Mouse (Mus musculus): Measurements from ENCODE around the gene Cyp2d11. TPM values are rescaled to one million over a fixed set of nuclear protein-coding genes. Genes with fewer than 3 reads are reported as not detected.
"Not testable (repeated sequence)": the region's sequence is repeated elsewhere in the genome, so short reads cannot be mapped to it uniquely, and the experiment has no call there.

Gene Cyp2d11
- not detected in 2 replicates for polyA plus RNA-seq (2012; ENCODE audit: insufficient read depth, insufficient read length, low replicate concordance, missing spikeins)

- not testable (repeated sequence) for H3K4me1 ChIP-seq (ENCODE audit: control insufficient read depth, insufficient read depth, low read length); H3K27ac ChIP-seq (ENCODE audit: insufficient read depth, low read depth, low read length); H3K4me3 ChIP-seq (ENCODE audit: insufficient read depth, low read depth, low read length)
- 83% methylated on average over 2 of the region's 2 CpGs for WGBS
These were observed at the start of gene Cyp2d11 for GRCm38 (mm10) chr15:82393922-82394321. Gene Cyp2d11, minus strand, starts transcription at chr15:82394022.

DNA sequence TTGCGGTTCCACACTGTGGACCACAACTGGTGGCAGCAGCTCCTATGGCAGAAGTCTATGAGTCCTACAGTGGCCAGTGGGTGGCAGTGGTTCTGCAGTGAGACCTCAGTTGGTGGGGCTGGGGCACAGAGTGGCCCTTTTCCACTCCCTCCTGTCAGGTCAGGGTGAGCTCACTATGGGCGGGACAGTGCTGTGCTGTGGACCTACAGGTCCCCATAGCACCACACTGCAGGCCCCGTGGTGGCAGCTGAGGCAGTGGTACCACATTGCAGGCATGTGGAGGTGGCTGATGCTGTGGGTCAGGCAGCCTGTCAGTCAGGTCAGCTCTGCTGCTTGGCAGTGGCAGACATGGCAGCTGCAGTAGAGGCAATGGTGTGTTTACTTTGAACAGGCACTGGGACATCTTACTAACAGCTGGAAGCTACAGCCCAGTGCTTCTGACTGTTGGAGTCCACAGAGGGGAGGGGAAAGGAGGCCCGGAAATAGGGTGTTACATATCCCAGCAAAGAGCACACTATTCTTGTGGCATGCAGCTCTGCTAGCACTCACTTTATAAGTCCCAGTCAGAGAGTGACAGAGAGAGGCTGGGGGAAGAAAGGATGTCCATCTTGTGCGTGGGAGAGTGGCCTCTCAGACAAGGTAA is 44.3 kb upstream of the Cyp2d11 start:
- 78% methylated on average over 5 of the region's 5 CpGs for WGBS
- TF ChIP-seq POLR2A (IDR thresholded peaks at IDR 0.05; ENCODE audit: insufficient read depth, low read depth, low read length): no peak
- TF ChIP-seq CTCF (IDR thresholded peaks at IDR 0.05; ENCODE audit: insufficient read depth, low read depth, low read length): no peak
- no peak overlapping the region for H3K4me3 ChIP-seq (ENCODE audit: insufficient read depth, low read depth, low read length)
- no peaks in the 10 kb centered on the region for H3K4me1 ChIP-seq (ENCODE audit: control insufficient read depth, insufficient read depth, low read length)
- no peak overlapping the region for H3K27ac ChIP-seq (ENCODE audit: insufficient read depth, low read depth, low read length)

DNA sequence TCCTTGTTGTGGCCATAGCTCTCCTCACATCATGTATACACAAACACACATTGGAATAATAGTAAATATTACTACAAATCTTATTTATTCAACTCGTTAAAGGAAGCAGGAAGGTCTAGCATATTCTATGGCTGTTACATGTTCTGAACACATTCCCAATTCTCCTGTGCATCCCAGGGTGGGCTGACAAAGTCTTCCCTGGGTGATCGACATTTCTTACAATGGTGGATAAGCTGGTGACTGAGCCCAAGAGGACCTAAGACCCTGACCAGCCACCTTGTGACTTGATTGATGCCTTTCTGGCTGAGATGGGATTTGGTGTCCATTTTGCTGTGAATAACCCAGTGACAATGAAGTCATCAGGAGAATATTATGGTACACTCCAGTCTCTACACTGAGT is 41.8 kb upstream of the Cyp2d11 start:
- no peak for TF ChIP-seq POLR2A (IDR thresholded peaks at IDR 0.05; ENCODE audit: insufficient read depth, low read depth, low read length)
- no peak for TF ChIP-seq CTCF (IDR thresholded peaks at IDR 0.05; ENCODE audit: insufficient read depth, low read depth, low read length)
- H3K4me3 ChIP-seq (ENCODE audit: insufficient read depth, low read depth, low read length): no peak overlapping the region
- 91% methylated on average over 2 of the region's 2 CpGs for WGBS
- H3K27ac ChIP-seq (ENCODE audit: insufficient read depth, low read depth, low read length): no peak overlapping the region
- H3K4me1 ChIP-seq (ENCODE audit: control insufficient read depth, insufficient read depth, low read length): no peaks in the 10 kb centered on the region

- no peak overlapping the region for H3K4me3 ChIP-seq (ENCODE audit: insufficient read depth, low read depth, low read length)
- 76% methylated on average over 3 of the region's 3 CpGs for WGBS
- H3K27ac ChIP-seq (ENCODE audit: insufficient read depth, low read depth, low read length): no peak overlapping the region
- no peaks in the 10 kb centered on the region for H3K4me1 ChIP-seq (ENCODE audit: control insufficient read depth, insufficient read depth, low read length)
- no peak for TF ChIP-seq CTCF (IDR thresholded peaks at IDR 0.05; ENCODE audit: insufficient read depth, low read depth, low read length)
- TF ChIP-seq POLR2A (IDR thresholded peaks at IDR 0.05; ENCODE audit: insufficient read depth, low read depth, low read length): no peak
These were observed 41.2 kb upstream of the Cyp2d11 start for GRCm38 (mm10) chr15:82435011-82435410.

GRCm38 (mm10) chr15:82434541-82434940 is 40.7 kb upstream of the Cyp2d11 start:
- WGBS: 90% methylated on average over 3 of the region's 3 CpGs
- Histone ChIP-seq H3K4me3 (ENCODE audit: insufficient read depth, low read depth, low read length) (no peak overlapping the region), H3K4me1 (ENCODE audit: control insufficient read depth, insufficient read depth, low read length) (no peaks in the 10 kb centered on the region), H3K27ac (ENCODE audit: insufficient read depth, low read depth, low read length) (no peak overlapping the region)
- TF ChIP-seq CTCF (IDR thresholded peaks at IDR 0.05; ENCODE audit: insufficient read depth, low read depth, low read length): no peak
- no peak for TF ChIP-seq POLR2A (IDR thresholded peaks at IDR 0.05; ENCODE audit: insufficient read depth, low read depth, low read length)

DNA sequence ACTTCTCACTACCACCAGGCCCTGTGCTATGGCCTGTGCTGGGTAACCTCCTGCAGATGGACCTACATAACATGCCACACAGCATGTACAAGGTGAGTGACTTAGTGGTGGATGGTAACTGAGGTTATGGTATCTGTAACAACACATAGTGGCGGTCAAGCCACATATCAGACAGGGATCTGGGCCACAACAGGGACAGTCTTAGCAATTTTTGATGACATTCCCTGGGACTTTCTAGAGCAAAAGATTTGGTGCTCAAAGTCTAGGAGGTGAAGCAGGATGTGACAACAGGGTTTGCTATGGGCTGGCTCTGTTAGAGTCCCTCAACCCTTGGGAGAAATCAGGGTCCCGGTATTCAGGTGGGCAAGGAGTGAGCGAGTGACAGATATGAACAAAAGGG is 39.8 kb upstream of the Cyp2d11 start:
- TF ChIP-seq POLR2A (IDR thresholded peaks at IDR 0.05; ENCODE audit: insufficient read depth, low read depth, low read length): no peak
- WGBS: over 99% methylated on average over 3 of the region's 3 CpGs

GRCm38 (mm10) chr15:82433137-82433536 is 39.3 kb upstream of the Cyp2d11 start, which contains the start of gene Cyp2d9:
Gene Cyp2d9, plus strand, starts transcription at chr15:82433437.
- no peaks in the 10 kb centered on the region for H3K4me1 ChIP-seq (ENCODE audit: control insufficient read depth, insufficient read depth, low read length)
- no peak within 1 kb of the TSS for H3K27ac ChIP-seq (ENCODE audit: insufficient read depth, low read depth, low read length)
- TF ChIP-seq POLR2A (IDR thresholded peaks at IDR 0.05; ENCODE audit: insufficient read depth, low read depth, low read length) (no peak), CTCF (IDR thresholded peaks at IDR 0.05; ENCODE audit: insufficient read depth, low read depth, low read length) (no peak)
- H3K4me3 ChIP-seq (ENCODE audit: insufficient read depth, low read depth, low read length): no peak within 1 kb of the TSS

More for the DNA sequence above, 39.8 kb upstream of the Cyp2d11 start:
- Histone ChIP-seq H3K4me3 (ENCODE audit: insufficient read depth, low read depth, low read length) (no peak overlapping the region), H3K27ac (ENCODE audit: insufficient read depth, low read depth, low read length) (no peak overlapping the region), H3K4me1 (ENCODE audit: control insufficient read depth, insufficient read depth, low read length) (no peaks in the 10 kb centered on the region)

DNA sequence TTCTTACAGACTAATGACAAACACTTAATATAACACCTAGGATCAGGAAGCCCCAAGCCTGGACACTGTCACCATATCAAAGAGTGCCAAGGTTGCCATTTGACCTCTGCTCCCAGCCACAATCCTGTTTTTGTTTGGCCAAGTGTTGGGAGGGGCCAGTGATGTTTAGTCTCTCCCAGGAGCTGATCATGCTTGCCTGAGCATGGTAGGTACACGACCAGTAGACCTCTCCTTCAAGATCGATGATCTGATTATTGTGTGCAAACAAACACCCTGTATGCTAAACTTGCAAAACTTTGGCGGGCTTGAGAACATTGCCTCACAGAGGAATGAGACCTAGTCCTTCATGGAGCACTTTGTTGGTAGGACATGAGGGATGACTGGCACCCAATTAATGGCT is 29.6 kb upstream of the Cyp2d11 start:
- WGBS: 80% methylated on average over 3 of the region's 3 CpGs
- no peak for TF ChIP-seq CTCF (IDR thresholded peaks at IDR 0.05; ENCODE audit: insufficient read depth, low read depth, low read length)
- no peak for TF ChIP-seq POLR2A (IDR thresholded peaks at IDR 0.05; ENCODE audit: insufficient read depth, low read depth, low read length)
- H3K4me1 ChIP-seq (ENCODE audit: control insufficient read depth, insufficient read depth, low read length): no peaks in the 10 kb centered on the region
- H3K4me3 ChIP-seq (ENCODE audit: insufficient read depth, low read depth, low read length): no peak overlapping the region
- no peak overlapping the region for H3K27ac ChIP-seq (ENCODE audit: insufficient read depth, low read depth, low read length)

- TF ChIP-seq POLR2A (IDR thresholded peaks at IDR 0.05; ENCODE audit: insufficient read depth, low read depth, low read length) (no peak), CTCF (IDR thresholded peaks at IDR 0.05; ENCODE audit: insufficient read depth, low read depth, low read length) (no peak)
- WGBS: 85% methylated on average over 4 of the region's 4 CpGs
These were observed 29.1 kb upstream of the Cyp2d11 start for GRCm38 (mm10) chr15:82422935-82423334.

GRCm38 (mm10) chr15:82418616-82419015 is 24.8 kb upstream of the Cyp2d11 start:
- WGBS: 79% methylated on average over 1 of the region's 1 CpGs
- no peak overlapping the region for H3K27ac ChIP-seq (ENCODE audit: insufficient read depth, low read depth, low read length)
- TF ChIP-seq CTCF (IDR thresholded peaks at IDR 0.05; ENCODE audit: insufficient read depth, low read depth, low read length) (no peak), POLR2A (IDR thresholded peaks at IDR 0.05; ENCODE audit: insufficient read depth, low read depth, low read length) (no peak)
- H3K4me1 ChIP-seq (ENCODE audit: control insufficient read depth, insufficient read depth, low read length): peaks cover 3% of the 10 kb centered on the region
- no peak overlapping the region for H3K4me3 ChIP-seq (ENCODE audit: insufficient read depth, low read depth, low read length)

More at GRCm38 (mm10) chr15:82422935-82423334, 29.1 kb upstream of the Cyp2d11 start:
- H3K27ac ChIP-seq (ENCODE audit: insufficient read depth, low read depth, low read length): no peak overlapping the region
- H3K4me3 ChIP-seq (ENCODE audit: insufficient read depth, low read depth, low read length): no peak overlapping the region
- no peaks in the 10 kb centered on the region for H3K4me1 ChIP-seq (ENCODE audit: control insufficient read depth, insufficient read depth, low read length)

All from olfactory bulb, adult 2 months (tissue).